Mouse (Mus musculus): ENCODE results near the gene Kndc1. TPM values are rescaled to one million over a fixed set of nuclear protein-coding genes. Genes with fewer than 3 reads are reported as not detected.

The Kndc1 gene
- total RNA-seq (2017) = not detected in 2 replicates

DNA sequence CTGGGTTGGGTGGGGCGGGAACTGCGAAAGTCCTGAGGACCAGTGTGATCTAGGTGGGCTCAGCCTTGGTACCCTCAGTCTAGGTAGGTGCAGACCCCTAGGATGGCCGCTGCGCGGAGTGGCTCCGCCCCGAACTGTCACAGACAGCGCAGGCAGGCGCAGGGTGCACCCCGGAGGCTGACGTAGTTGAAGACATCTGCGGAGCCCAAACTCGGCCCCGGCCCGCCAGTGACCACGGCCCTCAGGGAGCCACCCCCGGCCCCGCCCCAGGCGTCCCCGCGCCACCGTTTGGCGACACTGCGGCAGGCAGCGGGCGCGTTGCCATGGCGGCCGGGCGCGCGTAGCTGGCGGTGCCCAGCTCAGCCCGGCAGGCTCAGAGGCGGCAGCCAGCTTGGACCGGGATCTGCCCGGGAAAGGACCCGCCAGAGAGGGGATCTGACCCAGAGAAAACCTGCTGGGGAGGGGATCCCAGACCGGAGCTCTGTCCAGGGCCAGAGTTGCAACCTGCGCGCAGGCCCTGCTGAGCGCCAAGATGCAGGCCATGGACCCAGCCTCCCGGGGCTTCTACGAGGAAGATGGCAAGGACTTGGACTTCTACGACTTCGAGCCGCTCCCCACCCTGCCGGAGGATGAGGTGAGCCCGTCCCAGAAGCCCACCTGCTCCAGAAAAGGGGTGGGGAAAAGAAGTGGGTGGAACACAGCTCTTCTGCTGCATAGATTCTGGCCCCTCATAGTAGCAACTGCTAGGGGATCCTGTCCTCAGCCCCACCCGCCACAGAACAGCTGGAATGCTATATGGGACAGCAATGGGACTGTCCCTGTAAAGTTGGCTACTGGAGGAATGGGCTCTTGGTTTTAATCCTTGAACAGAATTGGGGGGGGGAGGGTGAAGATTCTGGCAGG is at the start of gene Kndc1:
Gene Kndc1 (plus strand): TSS at position 42 of the 903 bp plus-strand sequence.
- ATAC-seq (ENCODE audit: extremely low read depth, insufficient number of reproducible peaks, low FRiP score, poor library complexity, severe bottlenecking) = no peak

DNA sequence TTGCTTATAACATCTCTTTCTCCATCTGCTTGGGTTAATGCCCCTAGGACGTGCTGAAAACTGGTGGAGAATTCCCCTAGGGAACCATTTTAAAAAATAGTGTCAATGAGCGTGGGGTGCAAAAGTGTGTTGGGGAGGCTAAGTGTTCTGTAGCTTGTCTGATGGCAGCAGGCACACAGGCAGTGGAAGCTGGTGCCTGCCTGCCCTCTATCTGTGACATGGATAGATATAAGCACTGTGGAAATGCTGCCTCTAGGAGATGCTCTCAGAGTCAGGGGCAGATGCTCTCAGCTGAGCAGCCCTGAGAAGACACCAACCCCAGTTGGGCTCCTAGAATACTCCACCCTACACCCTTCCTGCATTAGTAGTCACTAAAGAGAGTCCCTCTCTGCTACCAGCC is 49.4 kb upstream of the Kndc1 start:
- ATAC-seq (ENCODE audit: extremely low read depth, insufficient number of reproducible peaks, low FRiP score, poor library complexity, severe bottlenecking) = no peak

DNA sequence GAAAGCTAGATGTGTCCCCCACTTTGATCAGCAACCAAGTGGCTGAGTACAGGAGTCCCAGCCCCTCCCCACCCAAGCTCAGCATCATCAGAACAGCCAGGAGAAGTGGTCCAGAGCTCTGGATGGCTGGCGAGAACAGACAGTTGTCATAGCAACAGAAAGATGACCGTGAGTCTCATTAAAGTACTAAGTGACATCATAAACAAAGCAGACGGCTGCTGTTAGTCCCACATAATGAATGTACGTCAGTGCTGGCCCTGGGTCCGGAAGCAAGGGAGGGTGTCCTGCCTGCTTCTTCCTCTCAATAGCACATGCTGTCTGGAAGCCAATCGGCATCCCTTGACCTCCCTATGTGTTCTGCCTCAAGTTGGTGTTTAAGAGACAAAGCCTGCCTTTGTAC is 44.3 kb upstream of the Kndc1 start:
- ATAC-seq (ENCODE audit: extremely low read depth, insufficient number of reproducible peaks, low FRiP score, poor library complexity, severe bottlenecking) = no peak

DNA sequence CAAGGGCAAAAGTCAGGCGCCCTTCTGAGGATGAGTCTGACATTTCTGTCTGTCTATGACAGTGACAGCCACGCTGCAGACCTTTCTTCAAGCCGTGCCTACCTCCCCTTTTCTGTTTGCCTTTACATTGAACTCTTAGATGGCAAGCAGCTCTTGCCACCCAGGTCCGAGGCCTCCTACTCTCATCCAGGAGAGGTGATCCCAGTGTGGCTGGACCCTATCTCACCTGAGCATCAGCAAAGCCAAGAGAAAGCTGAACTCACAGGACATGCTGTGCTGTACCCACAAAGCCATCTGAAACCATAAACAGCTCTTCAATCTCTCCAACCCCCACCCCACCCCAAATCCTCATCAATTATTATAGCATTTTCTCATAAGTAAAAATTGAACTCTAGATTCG is 43.8 kb upstream of the Kndc1 start:
- no peak for ATAC-seq (ENCODE audit: extremely low read depth, insufficient number of reproducible peaks, low FRiP score, poor library complexity, severe bottlenecking)

DNA sequence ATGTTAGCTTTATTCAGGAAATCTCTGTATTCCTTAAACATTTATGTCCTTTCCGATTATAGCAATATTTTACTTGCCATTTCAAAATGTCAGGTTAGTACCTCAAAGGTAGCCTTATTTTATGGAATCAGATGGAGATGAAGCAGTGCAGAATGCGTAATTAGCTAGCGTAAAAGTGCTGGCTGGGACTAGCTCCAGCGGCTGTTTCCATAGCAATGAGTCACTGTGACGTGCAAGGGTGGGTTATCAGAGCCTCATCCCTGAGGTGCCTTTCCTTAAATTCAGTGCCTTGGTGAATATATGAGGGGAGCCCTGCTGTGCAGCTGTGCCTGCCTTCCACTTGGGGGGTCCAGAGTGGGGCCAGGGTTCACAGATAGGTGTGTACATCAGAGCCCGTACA is 43.4 kb upstream of the Kndc1 start:
- no peak for ATAC-seq (ENCODE audit: extremely low read depth, insufficient number of reproducible peaks, low FRiP score, poor library complexity, severe bottlenecking)

DNA sequence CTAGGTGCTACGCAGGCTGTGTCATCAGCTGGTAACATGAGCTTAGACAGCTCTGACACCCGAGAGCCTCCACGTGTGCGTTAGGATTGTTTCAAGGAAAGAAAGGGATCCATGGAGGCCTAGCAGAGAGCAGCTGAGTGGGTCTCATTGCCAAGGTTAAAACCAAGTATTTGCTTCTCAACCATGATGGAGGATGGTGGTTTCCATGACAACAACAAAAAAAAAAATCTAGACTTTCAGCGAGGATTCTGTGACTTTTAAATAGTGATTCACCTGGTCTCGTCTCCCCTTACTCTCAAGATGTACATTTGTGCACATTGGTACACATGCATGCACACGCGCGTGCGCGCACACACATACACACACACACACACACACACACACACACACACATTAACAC is 39.2 kb upstream of the Kndc1 start:
- no peak for ATAC-seq (ENCODE audit: extremely low read depth, insufficient number of reproducible peaks, low FRiP score, poor library complexity, severe bottlenecking)

DNA sequence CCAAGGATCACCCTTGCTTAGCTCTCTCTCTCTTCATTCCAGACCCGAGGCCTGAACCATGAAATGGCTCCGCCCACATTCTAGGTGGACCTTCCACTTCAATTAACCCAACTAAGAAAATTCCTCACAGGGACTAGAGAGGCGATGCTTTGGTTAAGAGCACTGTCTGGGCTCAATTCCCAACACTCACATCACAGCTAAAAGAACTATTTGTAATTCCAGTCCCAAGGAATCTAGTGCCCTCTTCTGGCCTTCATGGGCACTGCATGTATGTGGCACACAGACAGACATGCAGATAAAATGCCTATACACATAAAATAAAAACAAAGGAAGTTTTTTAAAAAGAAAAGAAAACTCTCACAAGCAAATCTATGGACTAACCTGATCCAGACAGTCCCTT is 33.1 kb upstream of the Kndc1 start:
- no peak for ATAC-seq (ENCODE audit: extremely low read depth, insufficient number of reproducible peaks, low FRiP score, poor library complexity, severe bottlenecking)

DNA sequence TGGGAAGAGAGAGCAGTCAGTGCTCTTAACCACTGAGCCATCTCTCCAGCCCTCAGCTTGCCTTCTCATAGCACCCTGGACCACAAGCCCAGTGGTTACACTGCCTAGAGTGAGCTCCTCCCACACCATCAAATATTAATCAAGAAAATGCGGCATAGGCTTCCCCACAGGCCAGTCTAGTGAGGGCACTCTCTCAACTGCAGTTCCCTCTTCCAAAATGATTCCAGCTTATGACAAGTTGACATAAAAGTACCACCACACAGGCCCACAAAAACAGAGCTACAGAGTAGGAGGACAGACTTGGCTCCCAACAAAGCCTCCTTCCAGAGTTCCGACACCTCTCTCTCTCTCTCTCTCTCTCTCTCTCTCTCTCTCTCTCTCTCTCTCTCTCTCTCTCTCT is 31.4 kb upstream of the Kndc1 start:
- ATAC-seq (ENCODE audit: extremely low read depth, insufficient number of reproducible peaks, low FRiP score, poor library complexity, severe bottlenecking) = no peak

DNA sequence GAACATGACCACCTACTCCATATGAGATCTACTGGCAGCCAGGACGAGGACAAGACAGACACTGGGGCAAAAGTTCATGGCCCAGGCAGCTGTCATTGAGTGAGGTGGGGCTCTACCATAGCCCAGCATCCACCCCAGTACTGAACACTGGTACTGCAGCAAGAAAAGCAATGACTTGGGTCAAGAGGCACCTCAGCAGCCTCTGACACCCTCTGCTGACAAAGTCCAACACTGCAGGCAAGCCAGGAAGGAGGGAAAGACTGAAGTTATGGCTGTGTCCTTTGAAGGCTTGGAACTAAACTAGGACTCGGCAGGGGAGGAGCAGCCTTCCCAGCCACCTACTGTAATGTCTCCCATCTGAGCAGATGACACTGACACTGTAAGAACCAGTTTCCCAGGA is 30.2 kb upstream of the Kndc1 start:
- no peak for ATAC-seq (ENCODE audit: extremely low read depth, insufficient number of reproducible peaks, low FRiP score, poor library complexity, severe bottlenecking)

DNA sequence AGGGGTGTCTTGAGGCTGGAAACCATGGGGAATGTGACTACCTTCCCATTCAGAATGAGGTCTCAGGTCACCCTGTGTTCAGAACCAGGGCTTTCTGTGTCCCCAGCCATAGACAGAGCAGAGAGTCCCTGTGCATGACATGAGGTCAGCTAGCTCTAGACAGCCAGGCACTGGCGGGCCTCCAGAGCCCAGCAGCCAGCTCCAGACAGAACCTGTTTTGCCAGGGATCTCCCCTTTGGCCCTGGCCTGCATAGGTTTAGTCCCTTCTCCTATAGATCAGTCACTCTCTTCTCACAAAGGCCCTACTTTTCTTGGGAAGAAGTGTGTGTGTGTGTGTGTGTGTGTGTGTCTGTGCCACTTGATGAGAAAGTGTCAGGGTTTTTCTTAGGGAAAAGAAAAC is 29.6 kb upstream of the Kndc1 start:
- no peak for ATAC-seq (ENCODE audit: extremely low read depth, insufficient number of reproducible peaks, low FRiP score, poor library complexity, severe bottlenecking)

DNA sequence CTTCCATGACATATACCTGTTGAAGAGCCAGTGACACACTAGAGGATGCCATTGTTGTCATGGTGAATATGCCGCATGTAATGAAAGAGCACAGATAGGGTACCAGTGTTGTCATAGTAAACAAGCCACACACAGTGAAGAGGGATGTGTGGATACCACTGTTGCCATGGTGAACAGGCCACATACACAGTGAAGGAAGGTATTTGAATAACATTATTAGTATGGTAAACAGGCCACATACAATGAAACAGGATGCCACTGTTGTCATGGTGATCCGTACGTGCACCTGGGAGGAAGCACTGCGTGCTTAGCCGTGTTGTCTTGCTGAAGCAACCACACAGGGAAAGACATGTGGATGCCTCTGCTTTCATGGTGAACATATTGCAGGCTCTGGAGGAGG is 23.5 kb upstream of the Kndc1 start:
- ATAC-seq (ENCODE audit: extremely low read depth, insufficient number of reproducible peaks, low FRiP score, poor library complexity, severe bottlenecking) = no peak

DNA sequence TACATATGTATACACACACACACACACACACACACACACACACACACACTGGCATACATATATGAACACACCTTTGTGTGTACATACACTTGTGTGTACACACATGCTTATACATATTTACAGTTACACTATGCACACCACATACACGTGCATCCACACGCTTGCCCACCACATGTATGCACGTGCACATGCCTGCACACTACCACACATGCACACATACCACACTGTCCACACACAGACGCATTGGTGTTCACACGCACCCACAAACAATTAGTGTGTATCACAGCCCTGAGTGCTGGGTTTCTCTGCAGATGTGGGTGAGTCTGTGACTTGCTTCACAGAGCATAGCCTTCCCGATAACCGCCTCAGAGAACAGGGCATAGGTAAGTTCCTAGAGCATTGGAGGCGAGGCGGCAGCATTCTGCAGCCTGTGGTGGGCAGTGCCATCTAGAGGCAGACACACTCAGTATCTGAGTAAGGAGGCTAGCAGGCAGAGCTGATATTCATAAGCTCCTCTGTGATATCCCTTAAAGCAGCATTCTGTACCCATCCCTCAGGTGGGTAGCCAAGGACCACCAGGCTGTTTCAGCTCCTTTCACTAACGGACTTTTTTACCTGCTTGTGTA is 17.2 kb upstream of the Kndc1 start:
- ATAC-seq (ENCODE audit: extremely low read depth, insufficient number of reproducible peaks, low FRiP score, poor library complexity, severe bottlenecking) = no peak

DNA sequence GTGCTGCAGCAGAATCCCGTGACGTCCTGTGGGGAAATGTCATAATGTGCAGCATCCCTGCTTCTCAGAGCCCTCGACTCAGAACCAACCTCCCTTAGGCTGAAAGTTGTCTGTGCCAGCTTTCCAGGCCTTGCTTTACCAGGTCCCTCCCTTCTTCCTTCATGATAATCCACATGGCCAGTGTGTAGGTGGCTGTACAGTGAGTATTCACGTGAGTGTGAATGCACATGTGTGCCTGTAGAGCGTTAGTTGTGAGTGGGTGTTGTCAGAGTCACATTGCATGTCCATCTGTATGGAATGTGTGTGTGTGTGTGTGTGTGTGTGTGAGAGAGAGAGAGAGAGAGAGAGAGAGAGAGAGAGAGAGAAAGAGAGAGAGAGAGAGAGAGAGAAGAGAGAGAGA is 16.4 kb upstream of the Kndc1 start:
- no peak for ATAC-seq (ENCODE audit: extremely low read depth, insufficient number of reproducible peaks, low FRiP score, poor library complexity, severe bottlenecking)

DNA sequence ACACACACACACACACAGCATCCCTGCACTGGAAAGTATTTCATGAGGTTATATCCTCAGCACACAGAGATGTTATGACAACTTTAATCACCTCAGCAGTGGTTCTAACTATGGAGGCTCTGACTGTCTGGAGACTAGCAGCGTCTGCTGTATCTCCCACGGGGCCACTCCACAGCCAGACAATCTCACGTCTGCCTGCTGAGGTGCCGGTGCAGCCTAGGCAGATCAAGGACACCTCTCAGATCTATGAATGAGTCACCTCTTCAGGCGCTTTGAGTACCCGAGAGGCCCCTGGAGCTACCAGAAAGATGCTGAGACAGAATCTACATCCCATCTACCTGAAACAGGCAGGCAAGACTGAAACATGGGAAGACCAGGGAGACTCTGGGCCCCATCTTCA is 15.9 kb upstream of the Kndc1 start:
- no peak for ATAC-seq (ENCODE audit: extremely low read depth, insufficient number of reproducible peaks, low FRiP score, poor library complexity, severe bottlenecking)

DNA sequence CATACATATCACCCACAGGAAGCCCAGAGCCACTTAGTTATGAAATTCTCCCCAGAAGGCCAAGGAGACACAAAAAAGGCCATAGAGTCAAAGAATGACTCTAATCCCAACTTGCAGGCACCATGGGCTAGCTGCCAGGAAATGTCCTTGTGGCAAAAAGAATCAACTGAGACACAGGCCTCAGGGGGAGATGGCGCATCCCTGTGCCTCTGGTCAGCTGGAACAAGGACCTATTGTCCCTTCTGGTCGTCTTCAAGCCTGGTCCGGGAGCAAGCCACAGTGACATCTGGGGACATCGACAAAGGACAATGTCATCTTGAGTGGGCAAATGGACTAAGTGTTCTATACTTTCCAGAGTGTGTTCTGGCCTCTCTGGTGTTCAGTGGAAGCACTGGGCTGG is 11.0 kb upstream of the Kndc1 start:
- ATAC-seq (ENCODE audit: extremely low read depth, insufficient number of reproducible peaks, low FRiP score, poor library complexity, severe bottlenecking) = no peak

DNA sequence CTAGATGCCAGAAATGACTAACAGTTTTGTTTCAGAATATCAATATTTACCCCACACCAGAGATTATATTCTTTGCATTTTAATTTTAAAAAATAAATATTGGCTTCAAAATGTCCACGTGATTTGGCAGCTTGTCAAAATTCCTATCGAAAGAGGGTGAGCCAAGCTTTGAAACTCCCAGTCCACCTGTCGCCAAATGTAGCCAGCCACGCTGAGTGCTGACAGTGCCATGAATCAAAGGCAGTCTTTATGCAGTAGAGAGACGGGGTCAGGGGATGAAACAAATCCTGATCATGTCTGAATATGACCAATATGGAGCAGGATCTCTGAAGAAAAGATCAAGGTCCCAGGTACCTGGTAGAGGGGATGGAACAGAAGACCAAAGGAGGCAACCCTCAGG is 2.7 kb upstream of the Kndc1 start:
- ATAC-seq (ENCODE audit: extremely low read depth, insufficient number of reproducible peaks, low FRiP score, poor library complexity, severe bottlenecking) = no peak

DNA sequence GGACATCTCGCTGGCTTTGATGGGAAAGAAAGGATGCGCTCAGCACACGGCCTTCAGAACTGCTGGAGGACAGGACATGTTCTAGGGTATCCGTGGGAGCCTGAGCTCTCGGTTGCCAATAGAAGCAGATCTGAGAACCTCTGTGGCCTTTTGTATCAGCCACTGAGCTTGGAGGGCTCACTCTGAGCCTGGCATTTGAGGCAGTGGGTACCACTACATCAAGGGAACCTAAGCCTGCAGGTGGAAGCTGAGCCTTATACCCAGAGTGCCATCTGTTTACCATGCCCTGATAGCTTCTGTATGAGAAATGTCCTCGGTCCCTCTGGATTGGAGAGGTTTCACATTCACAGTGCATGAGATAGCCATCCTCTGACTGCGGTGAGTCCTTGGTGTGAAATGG is 1.8 kb downstream of the Kndc1 start:
- no peak for ATAC-seq (ENCODE audit: extremely low read depth, insufficient number of reproducible peaks, low FRiP score, poor library complexity, severe bottlenecking)

DNA sequence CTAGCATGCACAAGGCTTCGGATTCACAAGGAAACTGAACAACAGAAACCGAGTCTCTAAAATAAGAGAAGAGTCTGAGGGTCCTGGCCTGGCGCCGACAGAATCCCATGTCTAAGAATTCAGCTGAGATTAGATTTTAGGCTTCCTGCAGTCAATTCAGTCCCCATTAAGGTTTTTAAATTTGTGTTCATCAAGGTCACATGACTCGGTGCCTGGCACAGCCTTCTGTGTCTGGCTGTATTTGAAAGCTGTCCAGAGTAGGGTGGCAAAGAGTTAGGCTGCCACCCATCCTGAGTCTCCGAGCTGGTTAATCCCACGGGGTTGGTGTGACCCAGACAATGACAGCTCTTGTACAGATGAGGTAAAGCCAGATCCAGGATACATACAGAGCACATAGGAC is 2.3 kb downstream of the Kndc1 start:
- no peak for ATAC-seq (ENCODE audit: extremely low read depth, insufficient number of reproducible peaks, low FRiP score, poor library complexity, severe bottlenecking)

DNA sequence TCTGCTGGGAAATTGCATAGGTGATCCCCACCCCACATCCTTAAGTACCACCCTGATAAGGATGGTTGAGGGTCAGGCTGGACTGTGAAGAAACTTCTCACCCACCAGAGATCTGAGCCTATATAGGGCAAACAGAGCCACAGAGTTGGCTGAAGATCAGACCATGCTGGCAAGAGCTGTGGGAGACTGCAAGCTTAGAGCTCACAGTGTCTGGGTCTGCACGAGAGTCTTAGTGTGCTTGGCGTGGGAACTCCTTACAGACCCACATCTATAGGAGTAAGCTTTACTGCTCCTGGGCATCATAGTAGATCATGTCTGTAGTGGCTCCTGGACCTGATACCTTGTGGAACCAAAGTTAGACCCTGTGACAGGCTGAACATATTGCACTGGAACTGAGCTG is 4.1 kb downstream of the Kndc1 start:
- no peak for ATAC-seq (ENCODE audit: extremely low read depth, insufficient number of reproducible peaks, low FRiP score, poor library complexity, severe bottlenecking)

DNA sequence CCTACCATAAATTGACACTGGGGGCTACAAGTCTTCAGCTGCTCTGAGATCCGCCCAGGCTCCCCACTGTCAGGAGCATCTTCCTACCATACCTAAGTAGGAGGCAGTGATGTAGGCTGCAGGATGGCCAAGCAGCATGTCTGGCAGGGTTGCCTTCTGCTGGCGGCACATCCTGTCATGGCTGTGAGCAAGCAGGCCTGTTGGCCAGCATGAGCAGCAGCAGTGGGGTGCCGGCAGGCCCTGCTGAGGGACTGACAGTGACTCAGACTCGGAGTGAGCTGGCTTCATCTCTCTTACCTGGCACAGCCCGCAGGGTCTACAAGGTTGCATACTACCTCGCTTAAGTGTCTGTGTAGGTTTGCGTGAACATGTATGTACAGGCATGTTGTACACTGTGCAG is 5.0 kb downstream of the Kndc1 start:
- no peak for ATAC-seq (ENCODE audit: extremely low read depth, insufficient number of reproducible peaks, low FRiP score, poor library complexity, severe bottlenecking)

DNA sequence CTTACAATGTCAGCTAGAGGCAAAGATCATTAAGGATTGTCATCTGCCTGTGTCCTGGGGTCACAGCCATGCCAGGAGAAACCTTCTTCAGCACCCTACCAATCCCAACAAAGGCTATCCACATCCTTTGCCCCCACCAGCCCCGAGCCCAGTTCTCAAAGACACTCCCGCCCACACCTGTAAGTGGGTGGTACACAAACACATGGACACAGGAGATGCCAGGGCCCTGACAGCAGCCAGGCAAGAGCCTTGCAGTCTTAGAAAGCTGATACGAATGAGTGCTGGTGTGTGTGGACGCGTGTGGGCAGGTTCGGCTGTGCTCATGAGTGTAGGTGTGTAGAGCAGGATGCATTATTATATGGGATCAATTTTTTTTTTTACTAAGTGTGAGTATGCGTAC is 6.0 kb downstream of the Kndc1 start:
- ATAC-seq (ENCODE audit: extremely low read depth, insufficient number of reproducible peaks, low FRiP score, poor library complexity, severe bottlenecking) = no peak

Measured in neutrophil, adult 5-6 weeks (primary cell).